Mouse (Mus musculus) lung, postnatal 10 days (tissue): Measurements from ENCODE around the gene Eomes.

Experiments used
- DNase-seq: peaks from one replicate; pipeline ENCODE4 v3.0.0; 2021

Eomes gene

DNA sequence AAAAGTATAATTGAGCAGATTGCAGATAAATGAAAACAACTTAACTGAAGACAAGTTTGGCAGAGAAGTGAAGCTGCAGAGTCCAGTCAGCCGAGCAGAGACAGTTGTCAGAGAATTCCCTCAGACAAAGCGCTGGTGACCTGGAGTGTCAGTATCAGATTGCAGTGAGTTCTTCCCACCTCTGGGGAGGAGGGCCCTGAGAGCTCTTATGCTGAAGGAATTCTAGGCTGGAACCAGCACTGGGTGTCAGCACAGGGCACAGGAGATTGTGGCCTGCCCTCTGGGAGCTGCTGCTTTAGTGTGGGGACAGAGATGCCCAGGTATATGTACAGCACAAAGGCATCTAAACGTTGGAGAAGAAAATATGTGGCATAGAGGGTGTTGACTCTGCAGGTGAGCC lies 42.8 kb downstream of the Eomes start:
- DNase-seq: no peak

DNA sequence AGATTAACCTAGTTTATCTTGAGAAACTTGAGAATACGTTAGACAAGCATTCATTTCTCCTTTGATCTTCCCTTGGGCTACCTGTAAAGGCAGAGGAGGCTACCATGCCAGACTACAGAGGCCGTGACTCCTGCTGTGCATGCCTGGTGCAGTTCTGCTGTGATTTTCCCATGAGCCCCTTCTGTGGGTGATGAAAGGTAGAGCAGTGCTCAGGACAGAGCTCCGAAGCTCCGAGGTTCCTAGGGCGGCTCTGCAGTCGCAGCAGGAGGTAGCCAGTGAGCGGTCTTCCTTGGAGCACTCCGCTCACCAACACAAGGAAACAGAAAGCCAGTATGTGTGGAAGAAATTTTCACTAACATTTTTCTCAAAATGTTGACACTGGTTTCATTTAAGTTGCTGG lies 43.6 kb downstream of the Eomes start:
- DNase-seq: no peak

DNA sequence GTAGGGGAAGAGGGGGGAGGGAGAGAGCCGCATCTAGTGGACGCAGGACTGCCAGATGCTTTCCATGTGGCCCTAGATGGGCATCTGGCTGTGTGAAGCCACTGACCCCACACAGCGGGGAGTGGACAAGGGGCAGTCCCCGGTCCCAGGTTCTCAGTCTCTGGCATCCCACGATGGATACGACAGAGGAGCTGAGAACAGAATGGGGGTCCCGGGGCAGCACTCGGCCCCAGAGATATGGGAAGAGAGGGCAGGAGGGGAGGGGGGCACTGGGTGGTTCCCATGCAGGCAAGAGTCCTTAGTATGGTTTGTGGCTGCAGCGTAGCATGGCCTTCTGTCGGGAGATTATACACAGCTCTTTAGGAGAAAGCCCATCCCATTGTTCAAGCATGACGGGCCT lies 45.7 kb downstream of the Eomes start:
- DNase-seq: no peak

DNA sequence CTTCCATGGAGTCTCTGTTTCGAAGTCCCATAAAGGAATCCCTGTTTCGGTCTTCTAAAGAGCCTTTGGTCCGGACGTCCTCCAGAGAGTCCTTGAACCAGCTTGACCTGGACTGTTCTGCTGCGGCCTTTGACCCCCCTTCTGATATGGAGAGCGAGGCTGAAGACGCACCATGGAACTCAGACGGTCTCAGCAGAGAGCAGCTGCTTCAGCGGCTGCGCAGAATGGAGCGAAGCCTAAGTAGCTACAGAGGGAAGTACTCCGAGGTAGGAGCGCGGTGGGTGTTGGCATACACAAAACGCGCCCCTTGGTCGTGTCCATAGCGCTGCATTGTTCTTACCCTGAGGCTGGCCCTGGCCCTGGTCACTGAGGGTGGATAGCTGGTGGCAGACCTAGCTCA lies 49.0 kb downstream of the Eomes start:
- no peak for DNase-seq

DNA sequence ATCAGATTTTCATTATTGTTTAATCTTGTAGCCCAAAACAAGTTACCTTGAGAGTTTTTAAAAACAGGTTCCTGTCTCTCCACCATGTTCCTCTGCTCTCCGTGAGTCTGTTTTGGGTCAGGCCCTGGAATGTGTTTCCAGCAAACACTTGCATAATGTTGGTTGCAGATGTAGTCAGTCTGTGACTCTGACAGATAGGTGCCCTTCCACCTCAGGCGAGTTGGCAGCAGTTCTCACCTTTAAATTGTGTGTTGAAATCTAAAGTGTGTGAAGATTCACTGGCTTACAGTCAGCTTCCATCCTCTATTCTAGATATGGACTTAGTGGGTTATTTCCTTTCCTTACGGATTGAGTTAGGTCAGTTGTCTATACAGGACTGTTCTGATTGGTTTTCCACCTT lies 51.8 kb downstream of the Eomes start:
- DNase-seq: no peak

DNA sequence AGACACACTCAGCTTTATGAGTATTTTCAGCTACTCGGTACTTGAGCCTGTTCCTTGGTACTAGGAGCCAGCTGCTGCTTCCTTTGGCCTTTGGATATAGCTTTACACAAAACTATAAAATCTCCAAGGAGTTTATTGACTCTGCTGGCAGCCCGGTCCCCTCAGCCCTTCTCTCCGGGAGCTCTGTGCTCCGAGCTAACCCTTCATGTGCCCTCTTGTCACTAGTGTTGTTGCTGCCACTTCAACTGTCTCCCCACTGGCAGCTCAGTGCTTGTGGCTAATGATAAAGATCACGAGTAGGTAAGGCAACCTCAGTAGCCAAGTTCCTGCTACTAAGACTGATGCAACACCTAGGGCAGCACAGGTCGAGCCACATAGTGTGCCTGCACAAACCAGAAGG lies 52.7 kb downstream of the Eomes start:
- DNase-seq: no peak

DNA sequence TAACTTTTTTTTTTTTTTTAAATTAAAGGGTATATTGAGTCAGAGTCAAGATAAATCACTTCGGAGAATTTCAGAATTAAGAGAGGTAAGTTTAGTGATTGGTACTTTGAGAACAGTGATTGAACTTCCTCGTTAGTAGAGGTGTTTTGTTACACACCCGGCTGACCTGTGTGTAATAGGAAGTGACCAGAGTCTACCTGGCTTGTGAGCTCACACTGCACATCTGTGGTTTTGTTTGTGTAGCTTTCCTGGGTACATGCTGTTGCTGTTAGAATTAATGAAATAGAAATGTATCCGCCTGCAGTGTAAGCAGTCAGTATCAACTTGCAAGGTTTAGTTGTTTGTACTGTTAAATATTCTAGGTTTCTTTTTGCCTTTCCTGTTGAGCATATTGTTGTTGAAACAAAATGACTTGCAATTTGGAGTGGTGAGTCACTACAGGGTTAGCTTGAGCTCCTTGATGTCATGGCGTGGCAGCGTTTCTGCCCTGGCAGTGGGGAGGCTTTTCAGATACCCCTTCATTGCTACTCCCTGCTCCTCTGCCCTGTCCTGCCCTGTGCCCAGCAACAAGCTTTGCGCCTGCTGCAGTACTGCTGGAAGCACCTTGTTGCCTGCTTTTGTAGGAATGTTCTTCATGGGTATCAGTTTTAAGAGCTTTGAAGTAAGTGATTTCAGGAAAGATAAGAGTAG lies 54.6 kb downstream of the Eomes start:
- no peak for DNase-seq
